Mouse (Mus musculus) heart, adult 8-10 months (tissue): ENCODE results near the gene Tet2. TPM values are rescaled to one million over a fixed set of nuclear protein-coding genes. Genes with fewer than 3 reads are reported as not detected.
A peak's percentile ranks its signal among the peaks of the same experiment; 100 is the strongest.
"Not testable (repeated sequence)": the region's sequence is repeated elsewhere in the genome, so short reads cannot be mapped to it uniquely, and the experiment has no call there.

Source experiments
- DNase-seq: peaks from one replicate; pipeline ENCODE4 v3.0.0; 2022; ENCODE audit warnings: low spot score
- total RNA-seq, 4 experiments: library from RNA; stranded (reverse); gene quantifications; 2 replicates each; pipeline ENCODE4 v1.2.4; 2022

Tet2 gene
- total RNA-seq, 4 experiments from 2014 or later = 13.4 to 17.6 (median 14.7) TPM

- DNase-seq = no peak
Measured at GRCm38 (mm10) chr3:133548613-133549012, 3.7 kb upstream of the Tet2 start.

- DNase-seq = no peak
Measured at GRCm38 (mm10) chr3:133546790-133547189, 1.9 kb upstream of the Tet2 start.

GRCm38 (mm10) chr3:133545304-133545666 lies 346 bp upstream of the Tet2 start:
- no peak for DNase-seq

- DNase-seq = peak; percentile 88
Measured at GRCm38 (mm10) chr3:133544131-133544550, 798 bp downstream of the Tet2 start.

- no peak for DNase-seq
Measured at GRCm38 (mm10) chr3:133543101-133544020, 1.6 kb downstream of the Tet2 start.

GRCm38 (mm10) chr3:133542084-133542483 lies 2.9 kb downstream of the Tet2 start:
- DNase-seq = no peak

GRCm38 (mm10) chr3:133541000-133541399 lies 3.9 kb downstream of the Tet2 start:
- DNase-seq = no peak

- DNase-seq = peak; percentile 41
Measured at GRCm38 (mm10) chr3:133539991-133540390, 4.9 kb downstream of the Tet2 start.

GRCm38 (mm10) chr3:133538499-133538898 lies 6.4 kb downstream of the Tet2 start:
- not testable (repeated sequence) for DNase-seq

GRCm38 (mm10) chr3:133535644-133536043 lies 9.3 kb downstream of the Tet2 start:
- DNase-seq = no peak

GRCm38 (mm10) chr3:133534066-133534465 lies 10.9 kb downstream of the Tet2 start:
- DNase-seq = no peak

GRCm38 (mm10) chr3:133533272-133533995 lies 11.5 kb downstream of the Tet2 start:
- DNase-seq = no peak

GRCm38 (mm10) chr3:133532806-133533205 lies 12.1 kb downstream of the Tet2 start:
- DNase-seq = no peak

- no peak for DNase-seq
Measured at GRCm38 (mm10) chr3:133532252-133532651, 12.7 kb downstream of the Tet2 start.

GRCm38 (mm10) chr3:133531101-133531500 lies 13.8 kb downstream of the Tet2 start:
- no peak for DNase-seq

- no peak for DNase-seq
Measured at GRCm38 (mm10) chr3:133530664-133531063, 14.3 kb downstream of the Tet2 start.

- DNase-seq = no peak
Measured at GRCm38 (mm10) chr3:133526119-133526723, 18.7 kb downstream of the Tet2 start.

- DNase-seq = no peak
Measured at GRCm38 (mm10) chr3:133525578-133525977, 19.4 kb downstream of the Tet2 start.

GRCm38 (mm10) chr3:133524341-133525050 lies 20.4 kb downstream of the Tet2 start:
- DNase-seq = no peak

GRCm38 (mm10) chr3:133523191-133523590 lies 21.7 kb downstream of the Tet2 start:
- DNase-seq = no peak

GRCm38 (mm10) chr3:133522289-133522688 lies 22.6 kb downstream of the Tet2 start:
- no peak for DNase-seq

- DNase-seq = no peak
Measured at GRCm38 (mm10) chr3:133518801-133519200, 26.1 kb downstream of the Tet2 start.
